Mouse (Mus musculus): Measurements from ENCODE around the gene Gpx1.

The Gpx1 gene

DNA sequence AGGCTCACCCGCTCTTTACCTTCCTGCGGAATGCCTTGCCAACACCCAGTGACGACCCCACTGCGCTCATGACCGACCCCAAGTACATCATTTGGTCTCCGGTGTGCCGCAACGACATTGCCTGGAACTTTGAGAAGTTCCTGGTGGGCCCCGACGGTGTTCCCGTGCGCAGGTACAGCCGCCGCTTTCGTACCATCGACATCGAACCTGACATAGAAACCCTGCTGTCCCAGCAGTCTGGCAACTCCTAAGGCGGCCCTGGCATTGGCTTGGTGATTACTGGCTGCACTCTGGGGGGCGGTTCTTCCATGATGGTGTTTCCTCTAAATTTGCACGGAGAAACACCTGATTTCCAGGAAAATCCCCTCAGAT lies 1.2 kb downstream of the Gpx1 start:
- DNase-seq (ENCODE audit: low spot score), result peak; percentile 20

DNA sequence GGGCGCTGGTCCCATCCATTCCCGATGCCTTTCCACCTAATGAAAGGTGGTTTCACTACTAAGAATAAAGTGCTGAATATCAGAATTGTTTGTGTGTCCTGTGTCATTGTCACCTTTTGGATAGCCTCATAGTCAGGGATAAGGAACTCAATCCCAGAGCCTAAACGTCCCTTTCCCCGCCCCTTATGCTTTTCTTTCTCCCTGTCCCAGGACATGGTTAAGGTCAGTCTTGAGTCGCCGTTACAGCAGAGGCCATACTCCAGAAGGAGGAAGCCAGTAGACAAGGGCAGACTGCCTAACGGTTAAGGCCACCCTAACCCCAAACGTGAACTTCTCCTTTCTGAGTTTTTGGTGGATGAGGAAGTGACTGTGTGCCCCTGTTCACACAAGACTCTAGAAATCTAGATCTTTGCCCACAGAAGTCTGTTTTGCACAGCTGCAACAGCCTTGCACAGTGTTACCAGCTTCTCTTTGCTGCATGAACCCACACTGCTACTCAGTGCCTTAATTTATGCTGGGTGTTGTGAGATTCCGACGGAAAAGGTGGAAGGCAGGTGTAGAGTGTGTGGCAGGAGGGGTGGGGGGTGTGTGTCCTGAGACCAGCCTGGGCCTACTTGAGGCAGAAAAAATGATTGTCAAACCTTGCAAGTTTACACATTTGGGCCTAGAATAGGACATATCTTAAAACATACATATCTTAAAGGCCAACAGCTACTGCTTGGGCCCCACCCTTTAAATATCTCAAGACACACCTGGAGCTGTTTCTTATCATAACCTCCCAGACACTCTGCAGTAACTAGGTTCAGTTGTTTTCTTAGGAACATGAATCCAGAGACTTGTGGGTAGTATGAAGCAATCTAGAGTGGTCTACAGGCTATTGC lies 1.8 kb downstream of the Gpx1 start:
- no peak for DNase-seq (ENCODE audit: low spot score)

DNA sequence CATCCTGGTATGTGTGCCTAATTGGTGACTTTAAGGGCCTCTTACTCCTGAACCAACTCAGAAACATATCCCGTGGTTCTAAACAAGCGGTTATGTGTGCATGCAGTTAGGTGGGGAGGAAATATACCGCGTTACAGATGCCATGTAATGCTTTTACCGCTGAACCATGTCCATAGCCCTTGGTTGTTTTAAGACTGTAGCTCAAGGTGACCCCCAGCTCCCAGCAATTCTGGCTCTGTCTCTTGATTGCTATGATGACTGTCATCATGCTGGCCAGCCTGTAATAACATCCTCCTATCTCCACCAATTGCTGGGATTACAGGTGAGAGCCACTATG lies 2.4 kb downstream of the Gpx1 start:
- no peak for DNase-seq (ENCODE audit: low spot score)

DNA sequence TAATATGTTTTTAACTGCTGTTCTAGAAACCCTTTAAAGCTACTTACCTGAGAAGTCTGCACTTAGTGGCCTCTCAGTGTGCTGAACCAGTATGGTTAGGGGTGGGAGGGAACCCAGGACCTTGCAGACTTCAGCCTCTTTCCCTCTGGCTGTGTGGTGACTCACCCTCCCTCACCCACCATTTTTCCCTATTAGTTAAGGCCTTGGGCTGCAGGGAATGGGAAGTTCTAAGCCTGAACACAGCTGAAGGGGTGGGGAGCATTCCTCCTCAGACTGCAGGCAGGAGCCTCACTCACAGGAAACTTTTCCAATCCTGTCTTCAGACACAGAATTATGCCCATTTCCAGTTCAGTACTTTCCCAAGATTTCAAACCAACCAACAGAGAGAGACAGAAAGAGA lies 3.1 kb downstream of the Gpx1 start:
- peak; percentile 31 for DNase-seq (ENCODE audit: low spot score)

DNA sequence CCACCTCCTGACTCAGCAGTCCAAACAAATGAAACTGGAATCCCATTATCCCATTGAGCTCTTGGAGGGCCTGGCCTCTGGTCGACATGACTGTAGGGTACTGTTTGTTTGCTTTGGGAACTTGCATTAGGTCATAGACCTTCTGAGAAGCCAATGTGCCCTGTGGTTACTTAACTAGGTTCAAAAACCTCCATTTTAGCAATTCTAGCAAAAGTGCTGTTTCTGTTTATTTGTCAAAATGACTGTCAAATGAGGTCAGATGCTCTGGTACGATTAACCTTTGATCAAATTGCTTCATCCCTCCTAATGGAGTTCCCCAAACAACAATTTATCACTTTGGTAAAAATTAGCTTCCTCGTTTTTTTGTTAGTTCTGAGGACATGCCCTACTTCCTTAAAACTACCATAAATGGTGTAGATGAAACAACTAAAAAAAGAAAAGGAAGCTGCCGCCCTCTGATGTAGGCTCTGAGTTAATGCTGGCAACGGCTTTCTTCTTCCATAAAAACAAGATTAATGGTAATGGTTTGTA lies 3.7 kb downstream of the Gpx1 start:
- no peak for DNase-seq (ENCODE audit: low spot score)

DNA sequence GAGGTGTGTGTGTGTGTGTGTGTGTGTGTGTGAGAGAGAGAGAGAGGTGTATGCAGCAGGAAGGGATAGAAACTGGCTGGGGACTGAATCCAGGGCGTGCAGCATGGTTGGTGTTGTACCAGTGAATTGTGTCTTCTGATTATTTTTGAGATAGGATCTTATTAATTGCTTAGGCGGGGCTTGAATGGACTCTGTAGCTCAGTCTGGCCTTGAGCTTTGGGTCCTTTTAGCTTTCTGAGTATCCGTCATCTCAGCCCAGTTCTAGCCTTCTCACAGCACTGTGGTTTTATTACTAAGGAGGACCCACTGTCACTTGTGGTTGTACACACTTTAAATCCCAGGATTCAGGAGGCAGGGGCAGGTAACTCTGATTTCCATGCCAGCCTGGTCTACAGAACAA lies 4.6 kb downstream of the Gpx1 start:
- no peak for DNase-seq (ENCODE audit: low spot score)

DNA sequence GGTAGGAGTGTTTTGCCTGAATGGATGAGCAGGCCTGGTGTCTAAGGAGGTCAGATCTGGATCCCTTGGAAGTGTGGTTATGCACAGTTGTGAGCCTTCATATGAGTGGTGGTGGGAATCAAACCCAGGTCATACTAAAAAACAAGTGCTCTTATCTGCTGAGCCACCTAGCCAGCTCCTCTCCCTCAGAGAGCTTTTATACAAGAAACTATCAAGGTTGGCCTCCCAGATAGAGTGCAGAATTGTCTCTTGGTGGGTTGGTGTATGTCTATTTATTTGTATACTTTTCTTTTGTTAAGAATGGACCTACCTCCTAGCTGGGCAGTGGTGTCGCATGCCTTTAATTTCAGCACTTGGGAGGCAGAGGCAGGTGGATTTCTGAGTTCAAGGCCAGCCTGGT lies 5.1 kb downstream of the Gpx1 start:
- no peak for DNase-seq (ENCODE audit: low spot score)

DNA sequence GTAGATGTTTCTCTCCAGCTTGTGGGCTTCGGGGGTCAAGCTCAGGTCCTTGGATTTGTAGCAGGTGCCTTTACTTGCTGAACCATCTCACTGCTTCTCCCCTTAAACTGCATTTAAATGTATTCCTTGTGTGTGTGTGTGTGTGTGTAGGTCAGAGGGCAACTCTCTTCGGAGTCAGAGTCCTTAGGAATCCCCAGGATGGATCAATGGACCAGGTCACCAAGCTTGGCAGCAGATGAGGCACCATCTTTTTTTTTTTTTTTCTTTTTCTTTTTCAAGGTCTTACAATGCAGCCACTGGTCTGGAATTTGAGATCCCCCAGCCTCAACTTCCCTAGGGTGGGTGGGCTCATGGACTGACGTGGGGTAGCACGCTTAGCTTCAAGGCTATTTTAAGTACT lies 5.8 kb downstream of the Gpx1 start:
- DNase-seq (ENCODE audit: low spot score), result no peak

DNA sequence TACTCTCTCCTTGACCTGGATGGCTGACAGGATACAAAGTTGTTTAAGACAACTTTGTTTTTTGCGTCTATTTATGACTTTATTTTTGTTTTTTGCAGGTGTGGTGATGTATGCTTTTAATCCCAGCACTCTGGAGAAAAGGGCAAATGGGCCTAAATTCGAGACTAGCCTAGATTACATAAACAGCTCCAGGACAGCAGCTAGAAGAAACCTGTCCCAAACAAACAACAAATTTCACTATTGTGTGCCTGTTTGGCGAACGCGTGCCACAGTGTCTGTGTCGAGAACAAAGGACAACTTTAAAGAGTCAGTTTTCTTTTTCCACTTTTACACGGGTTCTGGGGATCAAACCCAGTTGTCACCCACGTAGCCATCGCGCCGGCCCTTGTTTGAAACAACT lies 8.3 kb downstream of the Gpx1 start:
- DNase-seq (ENCODE audit: low spot score), result no peak

DNA sequence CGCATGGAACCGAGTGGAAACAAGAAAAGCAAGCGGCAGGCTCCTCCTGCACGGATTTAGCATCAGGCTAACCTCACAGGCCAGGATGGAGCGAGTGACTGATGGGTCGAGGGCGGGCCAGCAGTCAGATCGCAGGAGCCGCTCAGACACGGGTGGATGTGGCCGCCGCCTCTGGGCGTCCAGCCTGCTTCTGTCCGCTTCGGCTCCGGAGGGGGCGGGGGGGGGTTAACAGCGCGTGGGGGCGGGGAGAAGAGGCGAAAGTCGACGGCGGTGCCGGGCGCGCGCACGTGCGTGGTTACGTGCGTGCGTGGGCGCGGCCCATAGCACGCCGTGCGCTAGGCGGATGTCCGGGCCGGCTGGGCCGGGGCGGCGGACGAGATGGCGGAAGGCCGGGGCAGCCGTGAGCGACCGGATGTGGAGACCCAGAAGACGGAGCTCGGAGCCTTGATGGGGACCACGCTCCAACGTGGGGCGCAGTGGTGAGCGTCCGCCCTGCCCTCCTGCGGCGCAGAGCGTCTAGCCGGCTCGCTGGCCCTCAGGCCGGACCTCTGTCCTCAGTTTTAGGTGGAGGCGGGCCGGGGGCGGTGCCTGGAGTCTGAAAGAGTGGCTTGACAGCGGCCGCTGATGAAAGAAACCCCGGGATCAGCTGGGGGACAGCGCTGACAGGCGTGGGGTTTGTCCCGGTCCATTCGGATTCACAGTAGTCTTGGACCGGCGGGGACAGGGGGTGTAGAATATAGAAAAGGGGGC lies 9.0 kb downstream of the Gpx1 start, which contains the start of gene Usp4:
TSS of gene Usp4 (plus strand) at position 314 of the 750 bp plus-strand sequence.
- DNase-seq (ENCODE audit: low spot score), result peak; percentile 88

DNA sequence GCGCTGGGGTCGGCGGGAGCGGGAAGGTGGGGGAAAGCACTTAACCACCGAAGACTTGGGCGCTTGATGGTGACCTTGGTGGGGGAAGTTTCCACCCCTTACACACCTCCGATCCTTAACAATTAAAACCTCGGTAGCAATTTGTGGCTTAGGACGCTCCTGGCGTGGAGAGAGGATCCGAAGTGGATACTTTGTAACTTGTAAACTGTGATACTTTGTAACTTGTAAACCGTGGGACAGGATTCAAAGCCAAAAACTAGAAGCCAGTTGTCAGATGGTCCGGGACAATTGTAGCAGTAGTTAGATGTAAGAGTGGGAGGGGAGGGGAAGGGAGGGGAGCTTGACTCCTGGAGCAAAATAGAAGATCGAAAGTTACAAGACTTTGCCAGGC lies 9.6 kb downstream of the Gpx1 start:
- DNase-seq (ENCODE audit: low spot score), result no peak

DNA sequence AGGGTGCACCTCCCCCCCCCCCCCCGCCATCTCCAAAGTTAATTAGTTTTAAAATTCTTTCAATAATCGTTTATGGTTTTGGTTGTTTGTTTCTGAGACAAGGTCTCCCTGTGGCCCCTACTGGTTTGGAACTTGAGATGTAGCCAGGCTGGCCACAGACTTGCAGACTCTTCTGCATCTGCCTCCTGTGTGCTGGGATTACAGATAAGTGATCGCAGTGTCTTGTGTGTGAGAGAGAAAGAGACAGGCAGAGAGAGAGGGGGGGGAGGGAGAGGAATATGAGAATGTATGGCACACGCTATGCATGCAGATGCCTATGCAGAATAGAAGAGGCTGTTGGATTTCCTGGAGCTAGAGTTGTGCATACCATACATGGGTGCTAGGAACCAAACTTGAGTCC lies 11.0 kb downstream of the Gpx1 start:
- no peak for DNase-seq (ENCODE audit: low spot score)

DNA sequence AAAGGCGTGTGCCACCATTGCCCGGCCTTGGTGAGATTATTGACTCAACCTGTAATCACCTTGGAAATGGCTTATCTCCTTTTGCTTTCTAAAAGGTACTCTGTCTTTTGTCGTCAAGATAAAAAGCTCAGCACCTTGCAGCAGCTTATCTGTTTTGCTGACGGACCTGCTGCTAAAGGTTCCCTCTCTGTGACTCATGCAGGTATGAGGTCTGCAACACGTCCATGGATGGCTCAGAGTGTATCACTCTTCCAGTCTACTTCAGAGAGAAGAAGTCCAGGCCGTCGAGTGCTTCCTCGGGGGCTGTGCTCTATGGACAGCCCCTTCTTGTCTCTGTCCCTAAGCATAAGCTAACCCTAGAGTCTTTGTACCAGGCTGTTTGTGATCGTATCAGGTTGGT lies 39.5 kb downstream of the Gpx1 start:
- DNase-seq (ENCODE audit: low spot score), result no peak

DNA sequence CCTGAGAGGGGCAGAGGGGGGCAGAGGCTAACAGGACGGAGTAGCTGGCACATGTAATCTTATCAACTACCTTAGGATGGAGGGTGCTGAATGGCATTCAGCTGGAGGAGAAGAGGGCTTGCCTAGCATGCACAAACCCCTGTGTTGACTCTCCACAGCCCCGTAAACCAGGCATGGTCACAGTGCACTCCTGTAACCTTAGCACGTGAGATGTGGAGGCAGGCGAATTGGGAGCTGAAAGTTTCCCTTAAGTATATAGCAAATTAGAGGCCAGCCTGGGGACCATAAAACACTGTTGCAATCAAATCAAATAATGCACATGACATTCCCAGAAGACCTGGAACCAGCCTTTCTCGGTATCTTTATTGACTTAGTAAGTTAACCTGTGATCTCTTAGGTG lies 40.0 kb downstream of the Gpx1 start:
- no peak for DNase-seq (ENCODE audit: low spot score)

DNA sequence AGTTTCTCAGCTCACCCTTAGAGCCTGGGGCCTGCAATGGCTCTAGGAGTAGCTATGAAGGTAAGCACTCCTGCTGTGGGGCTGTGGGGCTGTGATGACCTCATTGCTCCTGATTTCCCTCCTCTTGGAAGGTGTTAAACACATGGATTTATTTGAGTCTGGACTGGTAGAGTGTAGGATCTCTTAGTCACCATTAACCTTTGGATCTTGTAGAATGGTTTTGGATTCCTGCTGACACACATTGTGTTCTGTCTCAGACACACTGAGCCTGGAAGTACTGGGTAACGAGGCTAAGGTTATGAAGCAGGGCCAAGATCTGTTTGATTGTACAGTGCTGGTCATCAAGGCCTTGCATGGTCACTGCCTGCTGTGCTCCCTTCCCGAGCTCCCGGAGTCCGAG lies 40.6 kb downstream of the Gpx1 start:
- no peak for DNase-seq (ENCODE audit: low spot score)

DNA sequence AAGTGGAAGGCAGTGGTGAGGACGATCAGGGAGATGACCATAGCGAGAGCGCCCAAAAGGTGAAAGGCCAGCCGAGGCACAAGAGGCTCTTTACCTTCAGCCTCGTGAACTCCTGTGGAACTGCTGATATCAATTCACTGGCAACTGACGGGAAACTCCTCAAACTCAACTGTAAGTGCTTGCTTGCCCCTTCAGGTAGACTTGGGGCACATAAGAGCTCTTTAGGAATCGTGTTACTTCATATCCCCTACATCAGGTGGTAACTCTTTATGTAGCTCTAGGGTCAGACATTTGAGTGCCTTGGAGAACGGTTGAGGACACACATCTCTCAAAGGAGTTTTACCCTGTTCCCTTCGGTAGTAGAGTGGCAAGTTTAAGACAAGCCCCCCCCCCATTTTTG lies 42.7 kb downstream of the Gpx1 start:
- DNase-seq (ENCODE audit: low spot score), result no peak

DNA sequence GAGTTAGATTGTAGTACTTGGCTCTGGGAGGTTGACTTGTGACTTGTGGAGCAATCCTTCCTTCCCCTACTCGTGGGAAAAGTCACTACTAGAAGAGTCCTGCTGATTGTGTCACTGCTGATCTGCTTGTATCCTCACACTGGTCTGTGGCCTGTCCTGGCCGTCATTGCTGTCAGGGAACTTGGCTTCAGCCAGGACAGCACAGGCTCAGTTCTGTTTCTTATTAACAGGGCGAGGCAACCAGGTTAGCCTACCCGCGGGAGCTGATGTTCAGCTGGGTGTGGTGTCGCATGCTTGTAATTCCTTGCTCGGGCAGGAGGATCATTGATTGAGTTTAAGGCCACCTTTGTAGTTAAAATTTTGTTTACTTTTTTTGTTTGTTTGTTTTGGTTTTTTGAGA lies 46.3 kb downstream of the Gpx1 start:
- no peak for DNase-seq (ENCODE audit: low spot score)

DNA sequence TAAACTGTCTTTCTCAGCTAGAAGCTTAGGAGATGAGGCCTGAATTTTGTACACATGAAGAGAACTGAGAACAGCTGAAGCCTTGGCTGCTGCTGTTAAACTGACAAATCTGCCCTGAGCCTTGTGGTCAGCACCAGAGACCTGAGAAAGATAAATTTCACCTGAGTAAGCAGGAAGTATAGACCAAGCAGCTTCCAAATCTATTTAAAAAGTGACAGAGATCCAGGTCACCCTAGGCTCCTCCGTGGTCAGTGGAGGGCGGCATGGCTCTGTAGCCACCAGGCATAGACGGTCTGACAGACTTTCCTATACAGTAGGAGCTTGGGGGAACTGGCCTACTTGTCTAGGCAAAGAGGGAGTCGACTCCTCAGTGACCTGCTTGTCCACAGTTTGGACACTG lies 48.1 kb downstream of the Gpx1 start:
- no peak for DNase-seq (ENCODE audit: low spot score)

DNA sequence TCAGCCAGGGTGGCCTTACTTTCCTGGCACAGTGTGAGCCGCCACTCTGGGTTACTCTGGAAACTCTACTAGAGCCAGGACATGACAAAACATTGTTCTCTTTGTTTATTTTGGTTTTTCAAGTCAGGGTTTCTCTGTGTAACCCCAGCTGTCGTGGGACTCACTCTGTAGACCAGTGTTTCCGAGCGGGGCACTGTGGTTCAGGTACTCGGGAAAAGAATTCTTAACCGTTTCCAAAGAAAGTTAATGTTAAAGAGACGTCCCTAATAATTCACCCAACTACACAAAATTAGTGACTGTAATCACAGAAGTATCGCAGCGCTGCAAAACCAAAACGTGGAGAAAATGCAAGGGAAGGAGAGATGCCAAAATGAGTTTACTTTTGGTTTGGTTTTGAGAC lies 49.9 kb downstream of the Gpx1 start:
- no peak for DNase-seq (ENCODE audit: low spot score)

DNA sequence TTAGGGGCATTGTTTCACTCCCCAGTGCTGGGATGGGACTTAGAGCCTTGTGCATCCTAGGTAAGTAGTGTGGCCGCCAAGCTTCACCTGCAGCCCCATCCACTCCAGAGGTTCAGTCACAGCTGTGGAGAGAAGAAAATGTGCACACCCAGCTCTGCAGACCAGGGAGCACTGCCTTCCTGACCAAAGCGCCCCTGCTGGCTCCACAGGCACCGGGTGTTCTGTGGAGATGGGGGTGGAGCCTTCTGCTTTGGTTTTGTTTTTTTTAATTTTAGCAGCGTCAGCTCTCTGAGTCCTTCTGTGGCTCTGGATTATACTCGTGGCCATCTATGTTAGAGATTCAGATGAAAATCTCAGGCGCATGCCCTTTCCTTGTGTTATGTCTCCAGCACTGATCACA lies 50.5 kb downstream of the Gpx1 start:
- no peak for DNase-seq (ENCODE audit: low spot score)

Data from urinary bladder, postnatal 14 days (tissue).